Mouse (Mus musculus) liver, embryonic 16.5 days (tissue): ENCODE results near the gene Kmt2e. TPM values are rescaled to one million over a fixed set of nuclear protein-coding genes. Genes with fewer than 3 reads are reported as not detected.

Experiments used
- ATAC-seq: fragments of 200-750 bp; cut with Nextera tagmentation; 2 replicates; pipeline ENCODE4 v1.8.0; 2017; ENCODE audit warnings: low read depth, mild to moderate bottlenecking, moderate number of reproducible peaks, moderate library complexity
- H3K27ac ChIP-seq: fragments of 300-500 bp; sonication (generic); 2 replicates; pipeline ENCODE4 v1.5.1; 2014; ENCODE audit warnings: mild to moderate bottlenecking, low read length
- H3K27me3 ChIP-seq: fragments of 300-500 bp; sonication (generic); 2 replicates; pipeline ENCODE4 v1.6.1; 2014; ENCODE audit warnings: low read depth, low read length, mixed read lengths; ENCODE audit not compliant: control insufficient read depth, insufficient read depth
- H3K36me3 ChIP-seq: fragments of 300-500 bp; sonication (generic); 2 replicates; pipeline ENCODE4 v1.6.1; 2014; ENCODE audit warnings: mild to moderate bottlenecking; ENCODE audit not compliant: control insufficient read depth, insufficient read depth
- H3K4me1 ChIP-seq: fragments of 300-500 bp; sonication (generic); 2 replicates; pipeline ENCODE4 v1.6.1; 2014; ENCODE audit warnings: low read depth, low read length, mixed read lengths; ENCODE audit not compliant: control insufficient read depth
- H3K4me2 ChIP-seq: fragments of 300-500 bp; sonication (generic); 2 replicates; pipeline ENCODE4 v1.6.1; 2014; ENCODE audit warnings: low read depth, low read length, mixed read lengths
- H3K4me3 ChIP-seq: fragments of 300-500 bp; sonication (generic); 2 replicates; pipeline ENCODE4 v1.5.1; 2014; ENCODE audit warnings: low read depth, mild to moderate bottlenecking, low read length
- H3K9ac ChIP-seq: fragments of 300-500 bp; sonication (generic); 2 replicates; pipeline ENCODE4 v1.6.1; 2014; ENCODE audit warnings: low read depth, low read length
- H3K9me3 ChIP-seq: fragments of 300-500 bp; sonication (generic); replicated peaks from 2 replicates; pipeline ENCODE4 v1.6.1; 2016; ENCODE audit warnings: low read length; ENCODE audit not compliant: control insufficient read depth
- WGBS: fragments of 180-500 bp; shearing (Covaris S2); extraction: QIAGEN DNeasy Blood & Tissue Kit; methylation state at CpG from one replicate; pipeline ENCODE4 v1.1.7; 2014; ENCODE audit not compliant: insufficient replicate concordance; 5-methylcytosine and 5-hydroxymethylcytosine counted together
- polyA plus RNA-seq: library from polyadenylated mRNA; unstranded; fragments of >200 nt; fragmentation: Nextera tagmentation; extraction: Ambion mirVana; gene quantifications from 2 replicates; pipeline ENCODE4 v1.2.1, GENCODE M21; 2015

The Kmt2e gene
- polyA plus RNA-seq, 1 experiment from 2014 or later, result 35.2 TPM

GRCm38 (mm10) chr5:23413575-23414470, 20.4 kb upstream of the Kmt2e start:
- no peak overlapping the region for H3K9ac ChIP-seq
- no peaks in the 10 kb centered on the region for H3K9me3 ChIP-seq
- ATAC-seq, result no peak
- peaks cover 50% of the 10 kb centered on the region for H3K4me1 ChIP-seq
- H3K36me3 ChIP-seq, result peaks cover 9% of the 10 kb centered on the region
- no peaks in the 10 kb centered on the region for H3K27me3 ChIP-seq
- no peak overlapping the region for H3K27ac ChIP-seq
- no peak overlapping the region for H3K4me3 ChIP-seq
- 73% methylated on average over 12 of the region's 12 CpGs for WGBS
- no peak overlapping the region for H3K4me2 ChIP-seq

- H3K9ac ChIP-seq, result no peak overlapping the region
- no peaks in the 10 kb centered on the region for H3K27me3 ChIP-seq
- peaks cover 58% of the 10 kb centered on the region for H3K4me1 ChIP-seq
- H3K9me3 ChIP-seq, result no peaks in the 10 kb centered on the region
- H3K4me3 ChIP-seq, result no peak overlapping the region
- ATAC-seq, result no peak
- WGBS, result 67% methylated on average over 4 of the region's 4 CpGs
- peaks cover 9% of the 10 kb centered on the region for H3K36me3 ChIP-seq
- no peak overlapping the region for H3K4me2 ChIP-seq
- H3K27ac ChIP-seq, result no peak overlapping the region
These were observed 19.6 kb upstream of the Kmt2e start for GRCm38 (mm10) chr5:23414490-23415126.

GRCm38 (mm10) chr5:23415571-23416285, 18.5 kb upstream of the Kmt2e start:
- peak overlapping the region; percentile 58 for H3K27ac ChIP-seq
- H3K9ac ChIP-seq, result 0 out of 2 replicates have a peak overlapping the region, but pooled peaks have one; percentile 3
- no peaks in the 10 kb centered on the region for H3K9me3 ChIP-seq
- H3K4me1 ChIP-seq, result peaks cover 64% of the 10 kb centered on the region
- peak; percentile 30 for ATAC-seq
- no peaks in the 10 kb centered on the region for H3K27me3 ChIP-seq
- H3K36me3 ChIP-seq, result peaks cover 5% of the 10 kb centered on the region
- H3K4me2 ChIP-seq, result peak overlapping the region; percentile 18; the same call in 1 of the 2 replicates
- 24% methylated on average over 7 of the region's 7 CpGs for WGBS
- peak overlapping the region; percentile 12; the same call in 1 of the 2 replicates for H3K4me3 ChIP-seq

GRCm38 (mm10) chr5:23416286-23416643, 18.0 kb upstream of the Kmt2e start:
- no peaks in the 10 kb centered on the region for H3K9me3 ChIP-seq
- H3K4me2 ChIP-seq, result peak overlapping the region; percentile 18; the same call in 1 of the 2 replicates
- H3K4me3 ChIP-seq, result peak overlapping the region; percentile 12; the same call in 1 of the 2 replicates
- 0 out of 2 replicates have a peak overlapping the region, but pooled peaks have one; percentile 3 for H3K9ac ChIP-seq
- peaks cover 5% of the 10 kb centered on the region for H3K36me3 ChIP-seq
- H3K27me3 ChIP-seq, result no peaks in the 10 kb centered on the region
- peak overlapping the region; percentile 58 for H3K27ac ChIP-seq
- 39% methylated on average over 6 of the region's 6 CpGs for WGBS
- peak; percentile 39 for ATAC-seq
- H3K4me1 ChIP-seq, result peaks cover 64% of the 10 kb centered on the region

GRCm38 (mm10) chr5:23417716-23418115, 16.5 kb upstream of the Kmt2e start:
- peak overlapping the region; percentile 89 for H3K4me2 ChIP-seq
- peak overlapping the region; percentile 92 for H3K27ac ChIP-seq
- H3K9me3 ChIP-seq, result no peaks in the 10 kb centered on the region
- H3K27me3 ChIP-seq, result no peaks in the 10 kb centered on the region
- peak overlapping the region; percentile 82 for H3K4me3 ChIP-seq
- peak overlapping the region; percentile 79 for H3K9ac ChIP-seq
- 48% methylated on average over 2 of the region's 2 CpGs for WGBS
- no peak for ATAC-seq
- peaks cover 61% of the 10 kb centered on the region for H3K4me1 ChIP-seq
- H3K36me3 ChIP-seq, result peaks cover 7% of the 10 kb centered on the region

- Histone ChIP-seq H3K27ac (peak overlapping the region; percentile 92), H3K9me3 (no peaks in the 10 kb centered on the region), H3K4me3 (peak overlapping the region; percentile 82), H3K9ac (peak overlapping the region; percentile 79), H3K4me2 (peak overlapping the region; percentile 89), H3K4me1 (peaks cover 58% of the 10 kb centered on the region), H3K36me3 (peaks cover 11% of the 10 kb centered on the region), H3K27me3 (no peaks in the 10 kb centered on the region)
- WGBS, result under 1% methylated on average over 40 of the region's 40 CpGs
- peak; percentile 93 for ATAC-seq
These were observed 16.0 kb upstream of the Kmt2e start for GRCm38 (mm10) chr5:23418147-23418781.

GRCm38 (mm10) chr5:23418797-23419595, 15.2 kb upstream of the Kmt2e start:
- Histone ChIP-seq H3K27me3 (no peaks in the 10 kb centered on the region), H3K9me3 (no peaks in the 10 kb centered on the region), H3K27ac (peak overlapping the region; percentile 92), H3K36me3 (peaks cover 11% of the 10 kb centered on the region), H3K9ac (peak overlapping the region; percentile 79), H3K4me3 (peak overlapping the region; percentile 82), H3K4me2 (peak overlapping the region; percentile 89), H3K4me1 (peaks cover 52% of the 10 kb centered on the region)
- WGBS, result 7% methylated on average over 18 of the region's 18 CpGs
- no peak for ATAC-seq
